Mouse (Mus musculus): ENCODE results near the gene Gm3453. TPM values are rescaled to one million over a fixed set of nuclear protein-coding genes. Genes with fewer than 3 reads are reported as not detected.

Gm3453 gene
- not detected for total RNA-seq (2023)

DNA sequence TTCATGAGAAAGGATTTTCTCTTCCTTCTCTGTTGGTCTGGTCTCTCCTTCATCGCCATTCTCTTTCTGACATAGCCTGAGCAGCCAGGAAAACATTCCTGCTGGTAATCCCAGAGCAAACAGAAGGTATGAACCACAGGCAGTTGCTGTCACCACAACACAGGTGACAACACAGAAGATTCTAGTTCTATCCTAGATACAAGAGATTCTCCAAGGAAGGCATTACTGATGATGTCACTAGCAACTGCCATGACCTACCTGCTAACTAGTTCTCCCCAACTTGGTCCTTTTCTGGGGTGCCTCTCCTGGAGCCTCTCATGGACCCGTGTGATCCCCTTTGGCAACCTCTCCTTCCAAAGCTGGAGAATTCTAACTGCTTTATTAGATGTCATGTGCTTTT, at the start of gene Gm3453:
Gene Gm3453, minus strand, starts transcription at position 101 of the 400 bp plus-strand sequence.

DNA sequence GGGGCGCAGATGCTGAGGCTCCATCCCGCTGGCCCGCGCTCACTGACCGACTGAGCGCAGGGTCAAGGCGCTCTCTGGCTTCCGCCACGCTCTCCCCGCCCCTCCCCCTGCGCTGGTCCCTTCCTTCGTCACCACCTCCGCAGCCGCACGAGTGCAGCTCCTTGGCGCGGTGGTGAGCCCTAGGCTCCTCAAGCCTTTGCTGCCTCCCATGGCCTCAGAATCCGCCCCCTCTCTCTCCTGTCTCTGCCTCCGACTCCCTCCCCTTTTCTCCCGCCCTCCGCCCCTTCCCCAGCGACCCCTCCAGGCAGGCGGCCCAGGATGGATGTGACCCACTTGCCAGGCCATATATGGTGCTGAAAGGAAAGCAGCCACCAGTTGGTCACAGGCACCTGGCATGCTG, 17.3 kb downstream of the Gm3453 start, which contains the start of gene Gm3248:
Gene Gm3248, minus strand, starts transcription at position 111 of the 400 bp plus-strand sequence.

Other genes starting within 250 kb of the Gm3453 start
- gene Gm3373, start 237.6 kb downstream of the Gm3453 start, total RNA-seq (2023), result not detected
- gene Gm3383, start 171.2 kb downstream of the Gm3453 start, total RNA-seq (2023), result not detected
- not detected for gene Gm3424, start 148.8 kb downstream of the Gm3453 start, total RNA-seq (2023)
- not detected for gene Gm8237, start 98.8 kb downstream of the Gm3453 start, total RNA-seq (2023)
- gene Gm3248, start 17.4 kb downstream of the Gm3453 start, total RNA-seq (2023), result not detected
- gene Gm6337, start 79.1 kb upstream of the Gm3453 start, total RNA-seq (2023), result not detected
- not detected for gene Gm8206, start 114.8 kb upstream of the Gm3453 start, total RNA-seq (2023)
- gene Gm3468, start 129.5 kb upstream of the Gm3453 start, total RNA-seq (2023), result not detected
- not detected for gene Gm3476, start 146.7 kb upstream of the Gm3453 start, total RNA-seq (2023)
- gene Gm21560, start 240.2 kb upstream of the Gm3453 start, total RNA-seq (2023), result not detected